8 mouse cellular contexts compared by ENCODE assay signal in the genomic region with DNA sequence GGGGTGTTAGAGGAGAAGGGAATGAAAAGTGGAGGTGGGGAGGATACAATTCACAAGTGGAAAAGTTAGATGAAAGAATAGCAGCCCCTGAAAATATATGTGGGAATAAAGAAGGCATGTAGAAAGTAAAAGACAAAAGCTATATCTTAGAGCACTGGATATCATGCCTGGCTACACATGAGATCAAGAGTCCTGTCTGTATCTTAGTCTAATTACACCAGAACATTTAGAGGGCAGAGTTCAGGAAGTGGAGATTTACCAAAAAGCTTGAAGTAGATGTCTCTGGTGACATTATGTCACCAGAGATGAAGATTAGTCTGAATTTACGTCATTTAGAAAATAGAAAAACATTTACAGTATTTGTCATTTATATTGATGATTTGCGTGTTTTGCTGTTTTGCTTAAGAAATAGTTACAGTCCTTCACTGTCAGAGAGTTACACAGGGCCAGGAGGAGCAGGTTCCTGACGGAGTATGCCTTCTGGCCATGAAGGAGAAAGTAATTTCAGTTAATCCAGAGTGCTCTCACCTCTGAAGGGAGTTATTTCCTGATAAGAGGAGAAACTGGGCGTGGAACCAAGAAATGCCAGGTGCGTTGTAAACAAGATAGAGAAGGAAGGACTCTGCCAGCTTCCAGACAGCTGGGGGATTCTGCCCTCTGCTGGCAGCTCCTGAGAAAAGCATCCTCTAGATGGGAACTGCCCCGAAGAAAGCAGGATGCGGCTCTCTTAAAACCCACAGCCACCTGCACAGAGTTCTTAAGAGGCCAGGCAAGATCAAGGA.
A peak's percentile ranks its signal among the peaks of the same experiment; 100 is the strongest.
DNase-seq lines count a peak whose midpoint lies in the region; ATAC-seq and TF ChIP-seq lines count a peak whose summit lies in the region.

No protein-coding gene starts in this region.

- no peaks in the 10 kb centered on the region for H3K36me3 ChIP-seq in heart, embryonic 12.5 days
- no peaks in the 10 kb centered on the region for H3K36me3 ChIP-seq in kidney, embryonic 15.5 days
- no peaks in the 10 kb centered on the region for H3K36me3 ChIP-seq in liver, embryonic 15.5 days (replicated peaks)
- H3K36me3 ChIP-seq in neural tube, embryonic 15.5 days = peaks cover 19% of the 10 kb centered on the region

- peak; percentile 71 for TF ChIP-seq CTCF in cortical plate, adult 2 months (IDR thresholded peaks at IDR 0.05; ENCODE audit: extremely low read depth, insufficient read depth, low read length)

- H3K27me3 ChIP-seq in heart, embryonic 12.5 days (replicated peaks) = no peaks in the 10 kb centered on the region
- H3K27me3 ChIP-seq in kidney, embryonic 15.5 days = no peaks in the 10 kb centered on the region
- no peaks in the 10 kb centered on the region for H3K27me3 ChIP-seq in liver, embryonic 15.5 days
- no peaks in the 10 kb centered on the region for H3K27me3 ChIP-seq in neural tube, embryonic 15.5 days (replicated peaks)

- no peak overlapping the region for H3K4me3 ChIP-seq in cortical plate, adult 2 months (ENCODE audit: insufficient read depth, low read length)
- no peak overlapping the region for H3K4me3 ChIP-seq in heart, embryonic 12.5 days
- H3K4me3 ChIP-seq in kidney, embryonic 15.5 days (replicated peaks) = no peak overlapping the region
- H3K4me3 ChIP-seq in liver, embryonic 15.5 days (replicated peaks) = no peak overlapping the region
- H3K4me3 ChIP-seq in neural tube, embryonic 15.5 days (replicated peaks) = no peak overlapping the region

- no peak for TF ChIP-seq POLR2A in cortical plate, adult 2 months (IDR thresholded peaks at IDR 0.05; ENCODE audit: extremely low read depth, insufficient read depth, low read length)

- no peaks in the 10 kb centered on the region; the same call in 1 of the 2 replicates for H3K4me1 ChIP-seq in cortical plate, adult 2 months (ENCODE audit: control insufficient read depth, insufficient read depth, low read length)
- 0 out of 2 replicates have a peak, but pooled peaks cover 4% of the 10 kb centered on the region for H3K4me1 ChIP-seq in heart, embryonic 12.5 days (replicated peaks)
- peaks cover 10% of the 10 kb centered on the region; the same call in 1 of the 2 replicates for H3K4me1 ChIP-seq in kidney, embryonic 15.5 days
- peaks cover 4% of the 10 kb centered on the region; the same call in 1 of the 2 replicates for H3K4me1 ChIP-seq in liver, embryonic 15.5 days (replicated peaks)
- no peaks in the 10 kb centered on the region for H3K4me1 ChIP-seq in neural tube, embryonic 15.5 days

- H3K9ac ChIP-seq in heart, embryonic 12.5 days = no peak overlapping the region
- no peak overlapping the region for H3K9ac ChIP-seq in kidney, embryonic 15.5 days
- H3K9ac ChIP-seq in liver, embryonic 15.5 days = no peak overlapping the region
- H3K9ac ChIP-seq in neural tube, embryonic 15.5 days (replicated peaks) = no peak overlapping the region

- peak; percentile 61 to 70 for DNase-seq in left cerebral cortex, adult 18-20 months (ENCODE audit: low spot score in 2 of 2)
- DNase-seq in left cerebral cortex, adult 11 months (ENCODE audit: low spot score) = no peak
- DNase-seq in thymus, adult 18-20 months = peak; percentile 6 to 9

- ATAC-seq in heart, embryonic 12.5 days (ENCODE audit: insufficient number of reproducible peaks, low FRiP score) = peak; percentile 11; the same call in 1 of the 2 replicates
- ATAC-seq in kidney, embryonic 15.5 days (replicated peaks; ENCODE audit: low FRiP score) = peak; percentile 73
- ATAC-seq in liver, embryonic 15.5 days (ENCODE audit: insufficient read depth) = peak; percentile 80
- ATAC-seq in neural tube, embryonic 15.5 days (ENCODE audit: low FRiP score) = peak; percentile 77; the same call in 1 of the 2 replicates

- H3K27ac ChIP-seq in cortical plate, adult 2 months (ENCODE audit: insufficient read depth, low read length) = no peak overlapping the region
- H3K27ac ChIP-seq in heart, embryonic 12.5 days (ENCODE audit: poor library complexity, severe bottlenecking) = no peak overlapping the region
- H3K27ac ChIP-seq in kidney, embryonic 15.5 days = no peak overlapping the region
- H3K27ac ChIP-seq in liver, embryonic 15.5 days (replicated peaks) = no peak overlapping the region
- H3K27ac ChIP-seq in neural tube, embryonic 15.5 days (replicated peaks) = no peak overlapping the region

- H3K9me3 ChIP-seq in heart, embryonic 12.5 days (replicated peaks) = no peaks in the 10 kb centered on the region
- H3K9me3 ChIP-seq in kidney, embryonic 15.5 days (replicated peaks) = no peaks in the 10 kb centered on the region
- no peaks in the 10 kb centered on the region for H3K9me3 ChIP-seq in liver, embryonic 15.5 days (replicated peaks)
- no peaks in the 10 kb centered on the region for H3K9me3 ChIP-seq in neural tube, embryonic 15.5 days (replicated peaks)

- 0 out of 2 replicates have a peak overlapping the region, but pooled peaks have one; percentile 16 for H3K4me2 ChIP-seq in heart, embryonic 12.5 days
- H3K4me2 ChIP-seq in kidney, embryonic 15.5 days = no peak overlapping the region
- peak overlapping the region; percentile 41 for H3K4me2 ChIP-seq in liver, embryonic 15.5 days
- H3K4me2 ChIP-seq in neural tube, embryonic 15.5 days = no peak overlapping the region

- WGBS in heart, embryonic 12.5 days = 28% methylated on average over 7 of the region's 7 CpGs
- WGBS in kidney, embryonic 15.5 days = 22% methylated on average over 7 of the region's 7 CpGs
- WGBS in liver, embryonic 15.5 days (ENCODE audit: insufficient replicate concordance) = 21% methylated on average over 7 of the region's 7 CpGs
- WGBS in neural tube, embryonic 15.5 days = 34% methylated on average over 7 of the region's 7 CpGs

Comparison
In these comparisons a context has a peak if more than half of its experiments do, and no peak if none do; other contexts are left out.
1. ATAC-seq: peak in every context shown above with its lines; median percentile 80 in liver, embryonic 15.5 days; 77 in neural tube, embryonic 15.5 days; 73 in kidney, embryonic 15.5 days; 11 in heart, embryonic 12.5 days.
2. H3K4me2 ChIP-seq: peak in heart, embryonic 12.5 days (single experiment) and liver, embryonic 15.5 days (single experiment); none in kidney, embryonic 15.5 days (single experiment) and neural tube, embryonic 15.5 days (single experiment).